ENCODE assay signal across 8 mouse cellular contexts in the genomic region with DNA sequence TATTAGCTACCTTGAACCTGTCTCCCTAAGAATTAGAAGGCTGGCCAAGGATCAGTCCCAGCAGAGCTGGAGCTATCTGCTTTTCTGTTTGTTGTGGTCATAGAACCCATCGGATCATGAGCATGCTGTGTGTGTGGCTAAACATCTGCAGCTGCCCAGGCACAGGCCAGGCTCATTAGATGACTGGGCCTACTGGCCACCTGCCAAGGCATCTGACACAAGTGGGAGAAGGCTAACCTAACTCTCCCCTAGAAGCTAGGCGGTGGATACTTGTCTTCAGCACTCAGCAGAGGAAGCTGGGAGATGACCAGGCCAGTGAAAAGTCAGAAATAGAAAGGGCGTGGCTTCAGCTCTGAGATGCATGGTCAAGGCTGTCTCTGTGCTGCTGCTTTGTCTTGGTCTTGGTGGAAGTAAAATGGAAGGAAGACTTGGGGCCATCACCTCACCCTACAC.
DNase-seq lines count a peak whose midpoint lies in the region; ATAC-seq and TF ChIP-seq lines count a peak whose summit lies in the region.

No protein-coding gene starts in this region.

- H3K4me2 ChIP-seq in embryonic facial prominence, embryonic 11.5 days (ENCODE audit: low read depth, low read length) = no peak overlapping the region
- 0 out of 2 replicates have a peak overlapping the region, but pooled peaks have one; percentile 5 for H3K4me2 ChIP-seq in lung, embryonic 16.5 days (ENCODE audit: low read depth, low read length)

- no peaks in the 10 kb centered on the region for H3K27me3 ChIP-seq in embryonic facial prominence, embryonic 11.5 days (ENCODE audit: control insufficient read depth, insufficient read depth, low read length)
- no peaks in the 10 kb centered on the region for H3K27me3 ChIP-seq in heart, embryonic 10.5 days (ENCODE audit: insufficient read depth, poor library complexity, severe bottlenecking)
- H3K27me3 ChIP-seq in kidney, adult 2 months (replicated peaks; ENCODE audit: control insufficient read depth, insufficient read depth, low read length) = no peaks in the 10 kb centered on the region
- H3K27me3 ChIP-seq in lung, embryonic 16.5 days (ENCODE audit: control insufficient read depth, insufficient read depth, low read depth, low read length) = no peaks in the 10 kb centered on the region

- H3K4me1 ChIP-seq in embryonic facial prominence, embryonic 11.5 days (ENCODE audit: control insufficient read depth, insufficient read depth, low read length) = no peaks in the 10 kb centered on the region
- peaks cover 17% of the 10 kb centered on the region for H3K4me1 ChIP-seq in heart, embryonic 10.5 days
- H3K4me1 ChIP-seq in kidney, adult 2 months (ENCODE audit: control insufficient read depth, insufficient read depth, low read length) = peaks cover 30% of the 10 kb centered on the region
- peaks cover 20% of the 10 kb centered on the region for H3K4me1 ChIP-seq in lung, embryonic 16.5 days (replicated peaks; ENCODE audit: control insufficient read depth, insufficient read depth, low read length)

- no peak overlapping the region for H3K9ac ChIP-seq in embryonic facial prominence, embryonic 11.5 days (replicated peaks; ENCODE audit: low read length)
- H3K9ac ChIP-seq in lung, embryonic 16.5 days (ENCODE audit: low read length) = no peak overlapping the region

- peak; percentile 9 for DNase-seq in embryo, embryonic 10.5 days (ENCODE audit: low spot score)
- no peak for DNase-seq in embryo, embryonic 10 days (ENCODE audit: low spot score)
- peak; percentile 44 for DNase-seq in embryonic facial prominence, embryonic 11.5 days (ENCODE audit: low spot score)
- DNase-seq in heart, embryonic 10.5 days (ENCODE audit: low spot score) = peak; percentile 79
- DNase-seq in kidney, adult 2 months = peak; percentile 84
- peak; percentile 42 for DNase-seq in retina, embryonic 14.5 days (ENCODE audit: low spot score)

- WGBS in embryonic facial prominence, embryonic 11.5 days = 63% methylated on average over 3 of the region's 3 CpGs
- WGBS in heart, embryonic 10.5 days = 40% methylated on average over 3 of the region's 3 CpGs
- 6% methylated on average over 3 of the region's 3 CpGs for WGBS in kidney, adult 2 months
- 18% methylated on average over 3 of the region's 3 CpGs for WGBS in lung, embryonic 16.5 days

- no peak for TF ChIP-seq CTCF in kidney, adult 2 months (conservative IDR thresholded peaks at IDR 0.05; ENCODE audit: insufficient read depth, insufficient read length, low read depth, low read length)

- no peak overlapping the region for H3K4me3 ChIP-seq in embryonic facial prominence, embryonic 11.5 days (ENCODE audit: low read depth, low read length)
- H3K4me3 ChIP-seq in heart, embryonic 10.5 days = no peak overlapping the region
- H3K4me3 ChIP-seq in kidney, adult 2 months (ENCODE audit: insufficient read depth, low read depth, low read length) = no peak overlapping the region
- H3K4me3 ChIP-seq in lung, embryonic 16.5 days (ENCODE audit: low read length) = no peak overlapping the region

- H3K36me3 ChIP-seq in embryonic facial prominence, embryonic 11.5 days (replicated peaks; ENCODE audit: control insufficient read depth, insufficient read depth, low read depth, low read length) = no peaks in the 10 kb centered on the region
- no peaks in the 10 kb centered on the region for H3K36me3 ChIP-seq in heart, embryonic 10.5 days
- no peaks in the 10 kb centered on the region for H3K36me3 ChIP-seq in kidney, adult 2 months (ENCODE audit: control insufficient read depth, insufficient read depth, low read length)
- no peaks in the 10 kb centered on the region for H3K36me3 ChIP-seq in lung, embryonic 16.5 days (ENCODE audit: control insufficient read depth, insufficient read depth, low read length)

- no peak overlapping the region for H3K27ac ChIP-seq in embryonic facial prominence, embryonic 11.5 days (replicated peaks; ENCODE audit: low read depth, low read length)
- H3K27ac ChIP-seq in heart, embryonic 10.5 days = 0 out of 2 replicates have a peak overlapping the region, but pooled peaks have one; percentile 47
- peak overlapping the region; percentile 94 for H3K27ac ChIP-seq in kidney, adult 2 months (ENCODE audit: insufficient read depth, low read depth, low read length)
- peak overlapping the region; percentile 79 for H3K27ac ChIP-seq in lung, embryonic 16.5 days (ENCODE audit: low read length)

- ATAC-seq in embryonic facial prominence, embryonic 11.5 days (replicated peaks; ENCODE audit: insufficient number of reproducible peaks, low FRiP score, low TSS enrichment, low read depth) = peak; percentile 80
- ATAC-seq in lung, embryonic 16.5 days (ENCODE audit: low read depth) = peak; percentile 96
- no peak for ATAC-seq in monocyte, adult 5-6 weeks (replicated peaks; ENCODE audit: insufficient number of reproducible peaks, low FRiP score, low TSS enrichment, poor library complexity, severe bottlenecking)

- TF ChIP-seq POLR2A in kidney, adult 2 months (IDR thresholded peaks at IDR 0.05; ENCODE audit: low read depth, low read length) = no peak

- no peaks in the 10 kb centered on the region for H3K9me3 ChIP-seq in embryonic facial prominence, embryonic 11.5 days (replicated peaks; ENCODE audit: control insufficient read depth, low read length)
- H3K9me3 ChIP-seq in heart, embryonic 10.5 days = no peaks in the 10 kb centered on the region
- no peaks in the 10 kb centered on the region for H3K9me3 ChIP-seq in lung, embryonic 16.5 days (ENCODE audit: control insufficient read depth, low read length)
